Mouse (Mus musculus) lung, embryonic 16.5 days (tissue): ENCODE results near the gene Ces1d. TPM values are rescaled to one million over a fixed set of nuclear protein-coding genes. Genes with fewer than 3 reads are reported as not detected.

Experiments
- polyA plus RNA-seq: library from polyadenylated mRNA; unstranded; fragments of >200 nt; fragmentation: Nextera tagmentation; extraction: Ambion mirVana; gene quantifications from 2 replicates; pipeline ENCODE4 v1.2.1, GENCODE M21; 2015

The Ces1d gene
- polyA plus RNA-seq, 1 experiment from 2014 or later, result 89.8 TPM

Other genes with a start within 250 kb of the Ces1d start
- gene Slc6a2, start 237.8 kb downstream of the Ces1d start, polyA plus RNA-seq, result 0.58 and 0.70 TPM in 2 replicates
- gene Ces1a, start 149.6 kb downstream of the Ces1d start, polyA plus RNA-seq, result 0.15 TPM in 1 of 2 replicates, not detected in the other
- 0.20 TPM in 1 of 2 replicates, not detected in the other for gene Ces1b, start 117.8 kb downstream of the Ces1d start, polyA plus RNA-seq
- gene Ces1c, start 66.6 kb downstream of the Ces1d start, polyA plus RNA-seq, result 0.67 TPM in 1 of 2 replicates, not detected in the other
- 0.26 and 0.45 TPM in 2 replicates for gene Ces1e, start 31.8 kb upstream of the Ces1d start, polyA plus RNA-seq
- 2.5 and 2.6 TPM in 2 replicates for gene Ces1f, start 81.9 kb upstream of the Ces1d start, polyA plus RNA-seq
- 0.20 TPM in 2 replicates for gene Ces1g, start 139.5 kb upstream of the Ces1d start, polyA plus RNA-seq
- gene Ces1h, start 181.9 kb upstream of the Ces1d start, polyA plus RNA-seq, result not detected in 2 replicates